Mouse (Mus musculus) spleen, embryonic (tissue): Measurements from ENCODE around the gene Pjvk.
"Not testable (repeated sequence)": the region's sequence is repeated elsewhere in the genome, so short reads cannot be mapped to it uniquely, and the experiment has no call there.

Experiments used
- CTCF ChIA-PET: fragments of 350-600 bp; sonication (Branson Sonifier 250); formaldehyde crosslinking; loops from one replicate; lab custom pipeline; 2022; lab: Charles Lee

The Pjvk gene

DNA sequence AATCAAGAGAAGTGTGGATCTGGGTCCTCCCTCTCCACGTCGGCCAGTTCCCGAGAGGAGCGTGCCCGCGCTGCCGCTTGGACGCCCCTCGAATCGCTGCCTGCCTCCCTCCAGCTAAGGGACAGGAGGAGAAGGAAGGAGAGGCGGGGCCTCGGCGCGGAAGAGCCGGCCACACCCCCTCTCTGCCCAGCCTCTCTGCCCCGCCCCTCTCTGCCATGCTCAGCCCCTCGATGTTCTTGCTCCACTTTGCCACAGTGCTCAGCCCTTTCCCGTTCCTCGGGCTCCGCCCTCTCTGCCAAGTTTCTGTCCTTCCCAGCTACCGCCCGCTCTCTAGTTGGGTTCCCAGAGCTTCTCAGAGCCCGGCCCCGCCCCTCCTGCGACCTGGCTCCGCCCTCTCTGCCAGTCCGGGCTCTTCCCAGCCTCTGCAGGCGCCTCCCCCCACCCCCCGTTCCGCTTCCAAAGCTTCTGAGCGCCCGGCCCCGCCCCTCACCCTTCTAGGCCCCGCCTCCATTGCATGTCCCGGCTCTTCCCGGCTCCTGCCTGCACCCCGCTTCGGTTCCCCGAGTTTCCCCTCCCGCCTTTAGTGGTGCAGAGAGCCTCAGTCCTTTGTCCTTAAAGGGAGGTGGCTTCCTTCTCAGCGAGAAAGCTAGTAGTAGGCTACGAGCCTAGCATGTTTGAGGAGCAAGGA is at the start of gene Pjvk, which contains the start of gene Prkra:
TSS of gene Pjvk (plus strand) at position 594 of the 688 bp plus-strand sequence.
TSS of gene Prkra (minus strand) at position 133 of the 688 bp plus-strand sequence.
- CTCF ChIA-PET = no interaction called here

DNA sequence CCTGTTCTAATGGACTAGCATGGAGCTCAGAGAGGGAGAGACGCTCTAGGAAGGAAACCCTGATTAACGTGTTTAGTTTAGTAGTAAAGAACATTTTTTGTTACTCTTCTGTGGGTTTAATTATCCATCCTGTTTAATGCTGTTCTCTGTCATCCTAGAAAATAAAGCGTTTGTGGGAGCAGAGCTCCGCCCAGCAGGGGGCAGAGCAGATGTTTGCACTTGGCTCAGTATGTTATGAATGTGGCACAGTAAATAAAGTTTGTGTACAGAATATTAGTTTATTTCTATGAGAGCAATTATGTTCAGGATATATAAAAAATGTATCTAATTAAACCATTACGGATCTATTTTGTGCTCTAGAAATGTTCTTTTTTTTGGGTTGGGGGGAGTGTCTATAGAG is 49.1 kb upstream of the Pjvk start:
- CTCF ChIA-PET = no interaction called here

DNA sequence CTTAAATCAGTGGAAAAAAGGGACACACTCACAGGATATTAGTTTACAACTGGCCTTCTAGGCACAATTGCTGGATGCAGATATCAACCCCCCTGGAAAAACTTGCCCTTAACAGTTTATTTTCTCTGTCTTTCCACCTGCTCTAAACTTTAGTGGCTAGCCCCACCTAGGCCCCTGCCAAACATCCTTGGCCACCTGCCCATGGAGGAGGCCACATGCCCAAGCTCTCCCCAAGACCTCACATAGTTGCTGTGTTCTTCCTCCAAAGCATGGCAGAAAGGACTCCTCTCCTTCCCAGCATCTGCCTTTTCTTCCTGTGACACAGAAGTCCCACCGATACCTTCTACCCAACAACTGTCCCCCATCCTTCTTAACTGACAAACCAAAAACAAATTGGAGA is 46.0 kb upstream of the Pjvk start:
- CTCF ChIA-PET = interaction anchor here (0.7 kb wide), 1 partner anchor 838 kb away, joined by 4 read pairs; no protein-coding TSS in a partner anchor

DNA sequence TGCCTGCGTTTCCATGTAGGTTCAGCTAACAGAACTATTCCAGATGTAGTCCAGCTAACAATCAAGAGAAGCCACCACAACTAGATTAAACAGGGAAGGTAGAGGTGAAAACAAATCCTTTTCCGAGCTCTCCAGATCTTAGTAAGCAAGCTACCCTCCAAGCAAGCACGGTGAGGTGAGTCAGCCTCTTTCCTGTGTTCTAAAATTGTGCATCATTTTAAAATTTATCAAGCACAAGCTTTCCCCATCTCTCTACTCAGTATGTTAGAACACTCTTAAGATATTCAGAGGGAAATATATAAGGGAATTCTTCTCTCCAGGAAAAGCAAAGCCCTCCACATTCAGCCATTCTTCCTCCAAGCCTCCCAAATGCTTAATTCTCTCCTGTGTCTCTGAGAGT is 41.6 kb upstream of the Pjvk start:
- CTCF ChIA-PET = no interaction called here

DNA sequence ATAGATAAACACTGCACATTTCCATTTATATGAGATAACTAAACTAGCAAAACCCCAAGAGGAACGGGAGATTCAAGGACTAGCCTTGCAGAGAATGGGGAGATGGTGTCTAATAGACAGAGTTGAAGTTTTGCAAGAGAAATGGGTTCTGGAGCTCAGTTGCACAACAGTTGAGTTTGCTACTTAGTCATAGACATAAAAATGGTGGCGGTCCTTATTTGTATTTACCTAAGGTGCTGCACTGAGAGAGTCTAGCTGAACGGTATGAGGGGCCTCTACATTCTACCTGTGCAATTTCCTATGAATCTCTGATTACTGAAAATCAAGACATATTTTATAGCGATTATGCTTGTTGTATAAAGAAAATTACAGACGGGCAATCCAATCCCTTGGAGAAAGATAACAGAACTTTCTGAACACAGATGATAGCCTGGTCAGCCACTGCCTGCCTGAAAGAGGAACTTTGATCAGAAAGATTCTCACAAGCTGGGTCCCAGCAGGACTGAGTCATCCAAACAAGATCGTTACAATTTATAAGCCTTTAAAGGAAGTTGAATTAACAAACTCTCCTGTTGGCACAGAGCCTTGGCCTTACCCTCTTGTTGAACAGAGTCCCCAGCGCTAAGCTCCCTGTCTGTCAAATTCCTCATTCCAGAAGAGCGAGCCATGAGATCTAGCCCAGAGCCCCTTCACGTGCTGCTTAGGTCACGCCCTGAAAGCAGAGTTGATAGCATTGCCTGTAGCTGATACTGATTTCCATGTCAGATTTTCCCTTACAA is 37.8 kb upstream of the Pjvk start:
- CTCF ChIA-PET = no interaction called here

DNA sequence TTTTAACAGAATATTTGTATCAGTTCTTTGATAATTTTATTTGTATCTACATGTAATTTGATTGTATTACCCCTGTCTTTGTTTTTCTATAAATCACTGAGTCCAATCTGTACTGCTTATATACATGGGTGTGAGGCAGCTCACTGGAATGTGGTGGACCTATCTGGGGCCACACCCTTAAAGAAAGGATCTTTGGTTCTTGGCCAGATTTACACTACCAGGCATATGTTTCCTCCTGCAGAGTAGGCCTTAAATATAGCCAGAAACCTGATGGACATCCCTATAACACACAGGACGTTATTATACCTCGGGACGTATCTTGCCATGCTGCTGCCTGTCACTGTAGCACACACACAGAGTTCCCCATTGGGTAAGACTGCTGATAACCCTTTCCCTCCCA is 36.3 kb upstream of the Pjvk start:
- CTCF ChIA-PET = no interaction called here

DNA sequence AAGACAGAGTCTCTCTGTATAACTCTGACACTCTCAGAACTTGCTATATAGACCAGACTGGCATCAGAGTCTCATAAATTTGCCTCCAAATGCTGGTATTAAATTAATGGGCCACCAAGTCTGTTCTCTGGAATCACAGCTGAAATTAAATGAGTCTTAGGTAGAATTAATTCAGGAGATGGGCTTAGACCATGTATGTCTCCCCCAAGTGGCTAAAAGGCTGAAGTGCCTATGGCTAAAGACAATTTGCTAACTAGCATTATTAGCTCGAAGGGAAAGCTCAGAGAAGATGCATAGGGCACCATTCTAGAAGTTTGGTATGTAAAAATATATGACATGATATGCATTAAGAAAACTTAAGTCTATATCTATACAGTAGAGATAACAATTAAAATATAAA is 30.2 kb upstream of the Pjvk start:
- CTCF ChIA-PET = no interaction called here

DNA sequence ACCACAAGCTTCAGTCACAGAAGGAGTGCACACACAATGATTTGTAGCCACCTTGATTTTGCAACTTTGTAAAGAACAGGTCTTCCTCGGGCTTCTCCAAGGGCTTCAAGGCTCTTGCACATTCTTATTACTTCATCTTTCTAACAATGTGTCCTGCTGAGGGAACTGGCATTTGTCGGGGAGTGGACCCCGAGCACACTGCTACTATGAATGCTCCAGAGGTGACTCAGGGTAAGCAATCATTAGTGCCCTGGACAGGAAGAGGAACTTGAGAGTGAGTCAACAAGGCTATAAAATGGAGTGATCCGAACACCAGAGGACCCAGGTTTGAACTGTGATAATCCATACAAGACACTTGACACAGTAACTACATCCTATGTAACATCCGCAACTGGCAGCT is 28.1 kb upstream of the Pjvk start:
- CTCF ChIA-PET = no interaction called here

DNA sequence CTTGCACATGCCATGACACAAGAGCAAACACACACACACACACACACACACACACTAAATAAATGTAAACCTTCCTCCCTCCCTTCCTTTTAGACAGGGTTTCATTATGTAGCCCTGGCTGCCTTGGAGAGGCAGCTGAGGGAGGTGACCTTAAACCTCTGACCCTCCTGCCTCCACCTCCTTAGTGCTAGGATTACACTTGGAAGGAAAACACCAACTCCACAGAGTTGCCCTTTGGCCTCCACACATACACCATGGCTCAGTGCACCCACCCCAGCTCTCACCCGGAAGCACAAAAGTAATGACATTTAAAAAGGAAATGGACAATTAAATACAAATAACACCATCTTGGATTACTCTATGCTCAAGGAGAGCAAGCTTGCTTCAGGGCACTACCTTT is 26.6 kb upstream of the Pjvk start:
- CTCF ChIA-PET = no interaction called here

DNA sequence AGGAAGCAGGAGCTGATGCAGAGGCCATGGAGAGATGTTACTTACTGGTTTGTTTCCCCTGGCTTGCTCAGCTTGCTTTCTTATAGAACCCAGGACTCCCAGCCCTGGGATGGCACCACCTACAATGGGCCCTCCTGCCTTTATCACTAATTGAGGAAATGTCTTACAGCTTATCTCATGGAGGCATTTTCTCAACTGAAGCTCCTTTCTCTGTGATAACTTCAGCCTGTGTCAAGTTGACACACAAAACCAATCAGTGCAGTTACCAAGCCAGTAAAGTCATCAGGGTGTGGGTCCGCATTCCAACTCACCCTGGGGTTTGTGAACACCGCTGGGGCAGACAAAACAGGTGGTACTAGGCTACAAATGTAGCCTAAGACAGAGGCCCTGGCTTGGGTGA is 26.0 kb upstream of the Pjvk start:
- CTCF ChIA-PET = not testable (repeated sequence)

DNA sequence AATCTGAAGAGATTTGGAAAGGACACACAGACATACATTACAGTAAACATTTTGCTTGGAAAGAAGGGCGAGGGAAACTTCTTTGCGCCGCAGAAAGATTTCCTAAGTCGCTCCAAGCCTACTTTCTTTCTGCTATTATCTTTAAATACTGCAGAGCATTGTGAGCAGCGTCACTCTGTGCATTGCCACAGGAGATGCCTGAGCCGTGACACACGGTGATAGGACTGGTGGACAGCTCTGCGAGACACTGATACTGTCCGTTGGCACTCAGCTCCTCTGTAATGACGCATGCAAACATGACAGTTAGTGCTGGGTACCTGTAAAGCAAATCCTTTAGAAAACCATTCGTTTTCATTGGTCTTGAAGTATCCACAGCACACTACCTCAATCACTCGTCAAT is 18.0 kb upstream of the Pjvk start:
- CTCF ChIA-PET = no interaction called here

DNA sequence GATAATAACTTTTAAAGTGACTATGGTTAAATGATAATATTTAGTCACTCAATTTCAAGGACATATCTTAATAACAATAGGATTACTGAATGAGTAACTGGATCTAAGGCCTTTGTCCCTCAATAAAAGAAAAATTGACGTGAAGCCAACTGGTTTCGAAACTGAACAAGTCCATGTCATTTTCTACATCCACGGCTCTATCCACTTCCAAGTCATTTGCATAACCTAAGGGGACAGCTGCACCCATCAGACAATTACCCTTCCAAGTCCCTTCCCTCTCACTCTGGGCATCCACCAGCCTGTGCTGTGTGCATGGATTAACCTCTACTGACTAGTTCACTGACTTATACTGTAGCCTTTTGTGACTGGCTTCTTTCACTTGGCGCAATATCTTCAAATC is 16.7 kb upstream of the Pjvk start:
- CTCF ChIA-PET = no interaction called here

DNA sequence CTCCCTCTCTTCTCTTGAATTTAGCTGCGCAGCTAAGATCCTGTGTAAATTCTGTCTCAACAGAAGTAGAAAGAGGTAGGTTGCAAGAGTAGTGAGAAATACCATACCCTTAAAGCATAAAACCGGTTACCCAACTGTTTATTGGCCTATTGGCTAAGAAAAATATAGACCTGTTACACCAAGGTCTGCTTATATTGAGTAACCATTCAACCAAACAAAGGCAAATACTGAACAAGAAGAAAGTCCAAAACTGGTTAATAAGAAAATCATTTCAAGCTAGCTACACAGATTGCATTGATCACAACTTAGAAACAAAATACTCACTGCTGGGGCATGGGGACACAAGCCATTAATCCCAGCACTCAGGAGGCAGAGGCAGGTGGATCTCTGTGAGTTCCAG is 8.6 kb upstream of the Pjvk start:
- CTCF ChIA-PET = no interaction called here

DNA sequence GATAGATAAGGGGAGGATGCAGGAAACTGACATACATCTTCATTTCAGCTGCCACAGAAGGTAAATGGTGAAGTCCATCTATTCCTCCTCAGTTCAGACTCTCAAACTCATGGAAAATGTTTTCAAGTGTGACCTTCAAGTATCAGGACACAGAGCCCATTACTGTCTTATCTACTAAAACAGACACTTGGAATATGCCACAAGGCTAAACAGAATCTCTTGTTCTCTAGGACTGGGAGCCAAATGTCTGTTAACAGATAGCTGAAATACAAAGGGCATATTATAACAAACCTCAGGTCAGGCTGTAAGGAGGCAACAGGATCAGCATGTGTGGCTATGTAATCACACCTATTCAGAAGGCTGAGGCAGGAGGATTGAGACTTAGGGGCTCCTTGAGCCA is 4.5 kb upstream of the Pjvk start:
- CTCF ChIA-PET = no interaction called here

DNA sequence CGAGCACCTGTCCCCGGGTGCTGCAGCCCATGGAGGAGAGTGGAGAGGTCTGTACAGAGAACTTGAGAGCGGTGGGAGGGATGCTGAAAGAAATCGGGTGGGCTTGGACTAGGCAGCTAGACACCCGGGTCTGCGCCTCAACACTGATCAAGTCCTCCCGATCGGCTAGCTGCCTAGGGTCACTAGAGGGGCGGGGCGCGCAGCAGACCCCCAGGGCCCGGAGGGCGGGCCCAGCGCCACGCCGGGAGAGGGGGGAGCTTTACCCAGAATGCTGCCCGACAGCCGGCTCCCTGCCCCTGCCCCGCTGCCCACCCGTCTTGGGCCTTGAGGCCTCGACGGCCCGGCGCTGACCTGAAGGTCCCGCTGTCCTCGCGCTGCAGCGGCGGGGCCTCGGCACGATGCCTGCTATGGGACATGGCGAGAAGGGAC is 821 bp upstream of the Pjvk start:
- CTCF ChIA-PET = no interaction called here

DNA sequence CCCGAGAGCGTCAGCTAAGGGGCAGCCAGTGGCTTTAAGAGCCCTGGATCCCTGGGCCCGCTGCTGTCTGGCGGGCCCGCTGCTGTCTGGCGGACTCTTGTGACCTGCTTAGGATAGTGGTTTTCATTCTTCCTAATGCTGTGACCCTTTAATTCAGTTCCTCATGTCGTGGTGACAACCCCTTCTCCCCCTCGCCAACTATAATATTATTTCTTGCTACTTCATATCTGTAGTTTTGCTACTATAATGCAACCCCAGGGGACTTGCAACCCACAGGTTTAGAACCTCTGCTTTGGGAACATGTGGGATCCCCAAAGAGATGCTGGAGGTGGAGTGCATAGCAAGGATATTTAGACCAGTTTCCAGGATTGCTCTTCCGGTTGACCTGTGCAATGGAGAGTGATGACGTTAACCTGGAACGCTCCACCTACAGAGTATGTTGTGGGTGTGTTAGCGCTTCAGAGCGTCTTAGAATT is 428 bp downstream of the Pjvk start:
- CTCF ChIA-PET = no interaction called here

DNA sequence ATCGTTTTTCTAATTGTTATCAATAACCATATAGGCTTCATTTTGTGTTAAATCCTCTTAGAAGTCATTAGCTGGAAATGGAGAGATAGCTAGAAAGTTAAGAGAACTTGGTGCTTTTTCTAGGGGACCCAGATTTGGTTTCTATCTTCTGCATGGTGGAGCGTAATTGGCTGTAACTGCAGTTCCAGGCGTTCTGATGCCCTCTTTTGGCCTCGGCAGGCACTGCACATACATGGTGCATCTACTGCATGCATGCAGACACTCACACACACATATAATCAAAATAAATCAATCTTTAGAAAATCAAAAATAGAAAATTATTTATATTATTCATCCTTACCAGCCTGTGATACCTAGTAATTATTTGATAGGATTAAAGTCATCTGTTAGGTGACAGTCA is 4.8 kb downstream of the Pjvk start:
- CTCF ChIA-PET = no interaction called here

DNA sequence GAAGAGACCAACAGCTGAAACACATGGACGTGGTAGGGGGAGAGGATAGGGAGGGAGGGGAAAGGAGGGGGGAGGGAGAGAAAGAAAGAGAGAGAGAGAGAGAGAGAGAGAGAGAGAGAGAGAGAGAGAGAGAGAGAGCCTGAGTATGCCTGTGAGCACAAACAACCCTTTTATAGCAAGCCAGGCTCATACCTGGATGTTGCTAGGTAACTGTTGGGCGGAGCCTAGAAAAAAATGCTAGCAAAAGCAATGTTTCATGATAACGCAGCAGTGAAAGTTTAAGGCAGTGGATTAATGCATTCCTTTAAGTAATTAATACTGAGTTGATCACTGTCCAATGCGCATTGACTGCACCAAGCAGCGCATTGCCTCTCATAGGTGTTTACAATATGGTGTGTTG is 6.4 kb downstream of the Pjvk start:
- CTCF ChIA-PET = no interaction called here

DNA sequence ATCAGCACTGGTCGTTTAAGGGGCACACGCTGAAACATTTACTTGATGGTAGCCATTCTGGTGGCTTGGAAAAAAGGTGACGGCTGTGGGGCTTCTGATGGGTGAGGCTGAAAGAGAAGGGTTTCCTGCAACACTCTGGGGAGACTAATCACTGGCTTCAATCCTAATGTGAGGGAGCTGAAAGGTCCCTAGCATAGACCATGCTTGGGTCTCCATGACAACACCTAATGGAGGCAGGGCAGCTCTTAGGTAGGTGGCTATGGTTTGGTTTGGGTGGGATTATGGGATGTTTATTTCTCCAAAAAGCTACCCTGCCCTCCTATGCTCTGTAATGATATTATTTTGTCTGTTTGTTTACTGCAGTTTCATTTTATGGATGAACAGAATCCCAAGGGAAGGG is 7.2 kb downstream of the Pjvk start:
- CTCF ChIA-PET = no interaction called here

DNA sequence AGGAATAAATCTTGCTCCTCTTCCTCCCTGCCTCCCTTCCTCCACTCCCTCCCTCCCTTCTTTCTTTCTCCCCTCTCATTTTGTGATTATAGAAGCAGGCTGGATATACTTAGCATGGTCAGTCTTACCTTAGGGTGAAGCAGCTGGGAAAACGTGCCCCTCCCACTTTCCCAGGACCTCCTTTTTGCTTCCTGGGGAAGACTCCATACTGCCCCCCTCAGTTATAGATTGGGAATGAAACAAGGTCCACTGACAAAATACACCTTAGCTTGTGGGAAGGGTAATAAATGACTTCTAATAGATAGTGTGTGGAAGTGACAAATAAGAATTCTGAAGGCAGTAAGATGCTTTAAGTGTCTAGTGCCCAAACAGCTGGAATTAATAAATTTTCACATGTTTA is 7.7 kb downstream of the Pjvk start:
- CTCF ChIA-PET = no interaction called here

DNA sequence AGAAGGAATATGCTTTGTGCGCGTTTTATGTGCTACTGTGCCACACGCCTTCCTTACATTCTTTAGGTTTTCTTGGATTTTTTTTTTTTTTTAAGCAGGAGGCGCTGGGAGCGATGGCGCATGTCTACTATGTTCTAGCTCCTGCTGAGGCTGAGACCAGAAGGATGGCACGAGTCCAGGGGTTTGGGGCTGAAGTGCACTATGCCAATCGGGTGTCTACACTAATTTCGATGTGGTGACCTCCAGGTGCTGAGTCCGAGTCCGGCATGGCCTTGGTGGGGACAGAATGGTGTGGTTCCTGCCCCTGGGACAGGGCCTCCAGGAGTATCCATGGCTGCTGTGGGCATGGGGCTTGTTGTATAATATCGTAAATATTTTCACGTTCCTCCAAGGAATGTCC is 10.3 kb downstream of the Pjvk start:
- CTCF ChIA-PET = no interaction called here

DNA sequence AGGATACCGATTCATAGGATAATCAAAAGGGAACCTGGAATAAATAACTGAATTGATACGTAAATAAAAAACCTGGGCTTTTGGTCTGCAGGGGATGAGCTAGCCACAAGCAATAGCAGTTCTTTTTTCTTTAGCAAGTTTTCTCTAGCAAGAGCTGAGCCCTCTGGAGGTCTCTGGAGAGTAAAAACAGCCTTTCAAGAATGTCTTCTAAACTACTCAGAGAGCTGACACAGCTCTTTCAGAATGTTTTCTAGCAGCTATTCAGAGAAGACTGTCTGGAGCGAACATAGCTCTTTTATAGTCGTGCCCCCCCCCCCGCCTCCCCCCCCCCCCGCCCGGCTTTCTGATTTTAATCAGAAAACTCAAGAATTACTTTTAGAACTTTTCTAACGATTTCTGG is 11.1 kb downstream of the Pjvk start:
- CTCF ChIA-PET = no interaction called here

DNA sequence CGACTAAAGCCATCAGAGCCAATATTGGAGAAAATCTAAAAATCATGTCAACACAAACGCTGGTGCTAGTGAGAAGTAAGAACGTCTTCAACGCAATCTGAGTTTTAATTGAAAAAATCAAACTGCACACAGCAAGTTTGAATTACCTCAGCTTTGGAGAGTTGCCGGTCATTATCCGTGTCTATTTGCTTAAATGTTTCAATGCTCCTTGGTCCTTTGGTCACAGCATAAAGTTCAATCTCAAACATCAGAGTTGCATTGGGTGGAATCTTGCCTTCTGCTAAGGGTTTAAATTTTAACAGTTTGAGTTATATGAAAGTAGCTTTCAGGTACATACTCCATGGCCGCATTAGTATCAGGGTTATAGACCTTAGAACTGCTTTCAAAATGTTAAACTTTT is 17.3 kb downstream of the Pjvk start:
- CTCF ChIA-PET = no interaction called here
